Mouse (Mus musculus) gastrocnemius, postnatal 14 days (tissue): ENCODE results near the gene Pafah1b2. TPM values are rescaled to one million over a fixed set of nuclear protein-coding genes. Genes with fewer than 3 reads are reported as not detected.

ENCODE experiments used
- DNase-seq: peaks from one replicate; pipeline ENCODE4 v3.0.0; 2021; ENCODE audit warnings: mixed read lengths
- intact Hi-C: fragments of 180-260 bp; cut with DNase I; formaldehyde crosslinking; loops from one replicate; pipeline ENCODE4 v1.15.1; 2025; ENCODE audit warnings: low total_unique reads
- total RNA-seq, 2 experiments: library from RNA; stranded (reverse); gene quantifications; 2 replicates each; pipeline ENCODE4 v1.2.3; 2021

The Pafah1b2 gene
- total RNA-seq, 2 experiments from 2014 or later, result 45.7 to 51.0 TPM

DNA sequence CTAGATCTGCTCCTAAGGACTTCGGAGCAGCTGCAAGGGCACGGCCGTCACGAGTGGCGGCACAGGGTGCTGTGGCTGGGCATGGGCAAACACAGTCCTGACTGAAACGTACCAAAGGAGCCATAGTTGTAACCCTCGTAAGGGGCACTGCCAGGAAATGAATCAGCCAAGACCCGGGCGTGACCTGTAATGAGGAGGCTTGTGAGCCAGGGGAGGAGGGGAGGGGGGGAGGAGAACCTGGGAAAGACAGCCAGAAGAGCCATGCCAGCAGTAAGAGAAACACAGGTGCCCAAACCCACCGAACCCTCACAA, 65.7 kb downstream of the Pafah1b2 start:
- no peak for DNase-seq
- intact Hi-C loops, result no loop called here

DNA sequence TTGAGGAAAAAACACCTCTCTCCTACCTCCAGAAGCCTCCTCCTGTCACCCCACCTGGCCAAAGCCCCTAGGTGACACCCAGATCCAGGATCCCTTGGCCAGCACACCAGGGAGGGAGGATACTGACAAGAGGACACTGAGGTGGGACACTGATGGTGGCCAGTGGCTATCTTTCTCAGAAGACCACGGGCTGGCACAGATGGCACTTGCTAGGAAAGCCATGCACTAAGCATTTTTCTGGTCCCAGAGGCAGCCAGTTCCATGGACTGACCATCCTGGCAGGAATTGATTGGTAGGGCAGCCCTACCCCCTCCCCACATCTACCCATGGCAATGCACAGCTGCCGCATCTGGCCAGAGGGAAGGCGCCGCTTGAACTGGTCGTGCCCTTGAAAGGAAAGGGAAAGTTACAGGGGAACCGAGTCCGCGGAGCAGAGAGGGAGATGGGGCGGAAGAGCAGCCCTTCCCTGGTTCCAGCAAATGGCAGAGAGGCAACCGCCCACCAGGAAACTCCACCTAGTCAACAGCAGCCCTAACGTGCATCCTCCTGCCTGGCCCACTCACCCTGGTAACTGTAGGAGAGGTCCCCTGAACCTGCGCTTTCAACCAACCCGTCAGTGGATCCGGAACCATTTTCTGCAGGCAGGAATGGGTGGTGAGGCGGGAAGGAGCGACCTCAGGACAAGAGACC, 66.2 kb downstream of the Pafah1b2 start:
- intact Hi-C loops, result no loop called here
- DNase-seq, result no peak

DNA sequence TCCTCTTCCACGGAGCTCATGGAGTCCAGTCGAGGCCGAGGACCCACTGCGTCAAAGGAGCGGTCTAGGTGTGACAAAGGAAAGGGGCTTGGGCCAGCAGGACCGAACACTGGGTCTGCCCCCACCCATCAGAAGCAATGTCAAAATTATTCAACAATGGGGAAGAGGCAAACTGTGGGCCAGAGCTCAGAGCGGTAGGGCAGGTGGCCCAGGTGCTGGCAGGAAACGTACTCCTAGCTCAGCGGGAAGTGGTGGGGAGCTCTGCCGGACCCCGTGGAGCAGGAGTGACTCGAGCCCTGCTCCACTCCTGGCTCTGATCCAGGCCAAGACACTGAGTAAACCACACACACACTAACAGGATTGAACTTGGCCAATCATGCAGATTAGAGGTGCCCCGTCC, 66.8 kb downstream of the Pafah1b2 start:
- intact Hi-C loops, result no loop called here
- no peak for DNase-seq

DNA sequence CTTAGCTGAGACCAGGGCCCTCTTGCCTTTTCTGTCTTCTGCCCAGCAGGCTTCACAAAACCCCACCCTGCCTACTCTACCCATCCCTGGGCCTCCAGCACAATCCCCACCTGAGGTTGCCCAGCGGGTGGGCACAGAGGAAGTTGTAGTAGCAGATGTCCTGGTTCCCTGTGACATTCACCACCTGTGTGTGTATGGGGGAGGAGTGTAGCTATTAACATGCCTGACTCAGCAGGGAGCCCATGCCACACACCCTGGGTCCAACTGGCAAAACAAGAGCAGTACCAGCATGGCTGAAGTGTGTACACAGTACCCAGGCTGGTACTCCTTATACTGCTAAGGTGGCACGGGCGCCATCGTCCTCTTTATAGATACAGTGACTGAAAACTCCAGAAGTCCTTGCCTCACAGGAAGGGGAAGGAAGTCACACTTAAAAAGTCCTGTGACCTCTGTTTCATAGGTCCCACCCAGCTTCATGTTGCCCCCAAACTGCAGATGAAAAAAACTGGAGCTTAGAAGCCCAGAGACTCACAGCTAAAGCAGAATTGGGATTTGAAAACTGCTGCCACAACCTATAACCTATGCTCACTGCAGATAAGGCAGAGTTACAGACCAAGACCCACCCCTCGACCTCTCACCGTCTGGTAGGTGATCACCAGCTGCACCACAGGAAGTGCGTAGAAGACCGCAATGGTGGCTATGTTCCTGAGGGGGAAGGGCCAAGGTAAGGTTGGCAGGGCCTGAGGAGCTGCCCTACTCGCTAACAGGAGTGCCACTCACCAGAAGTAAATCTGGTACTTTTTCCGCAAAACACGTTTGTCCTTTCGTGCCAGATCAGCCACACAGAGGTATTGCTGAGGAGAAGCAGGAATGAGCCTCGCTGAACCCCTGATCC, 67.7 kb downstream of the Pafah1b2 start:
- intact Hi-C loops, result no loop called here

DNA sequence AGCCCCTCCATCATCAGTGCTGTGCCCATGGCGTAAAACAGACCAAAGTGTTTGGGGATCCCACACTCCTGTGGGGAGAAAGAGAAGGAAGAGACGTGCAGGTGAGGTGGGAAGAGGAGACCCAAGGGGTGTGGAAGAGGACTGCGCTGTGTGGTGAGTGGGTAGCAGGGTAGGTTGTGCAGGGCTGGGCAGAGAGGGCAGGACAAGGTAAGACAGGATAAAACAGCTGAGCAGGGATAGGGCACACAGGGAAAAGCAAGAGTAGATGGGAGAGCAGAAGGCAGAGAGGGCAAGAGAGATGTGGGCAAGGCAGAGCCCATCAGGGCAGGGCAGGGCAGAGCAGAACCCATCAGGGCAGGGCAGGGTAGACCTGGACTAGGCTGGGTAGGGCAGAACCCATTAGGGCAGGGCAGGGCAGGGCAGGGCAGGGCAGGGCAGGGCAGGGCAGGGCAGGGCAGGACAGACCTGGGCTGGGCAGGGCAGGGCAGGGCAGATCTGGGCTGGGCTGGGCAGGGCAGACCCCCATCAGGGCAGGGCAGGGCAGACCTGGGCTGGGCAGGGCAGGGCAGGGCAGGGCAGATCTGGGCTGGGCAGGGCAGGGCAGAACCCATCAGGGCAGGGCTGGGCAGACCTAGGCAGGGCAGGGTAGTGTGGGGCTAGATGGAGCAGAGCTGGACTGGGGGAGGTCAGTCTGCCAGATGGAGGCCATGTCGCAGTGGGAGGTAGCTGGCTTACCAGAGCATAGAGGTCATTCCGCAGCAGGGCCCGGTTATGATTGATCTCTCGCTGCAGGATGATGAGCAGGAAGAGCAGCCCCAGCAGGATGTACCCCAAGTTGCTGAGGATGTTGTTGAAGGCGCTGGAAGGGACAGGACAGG, 68.6 kb downstream of the Pafah1b2 start:
- no peak for DNase-seq

More for the DNA sequence above, 67.7 kb downstream of the Pafah1b2 start:
- DNase-seq, result no peak

DNA sequence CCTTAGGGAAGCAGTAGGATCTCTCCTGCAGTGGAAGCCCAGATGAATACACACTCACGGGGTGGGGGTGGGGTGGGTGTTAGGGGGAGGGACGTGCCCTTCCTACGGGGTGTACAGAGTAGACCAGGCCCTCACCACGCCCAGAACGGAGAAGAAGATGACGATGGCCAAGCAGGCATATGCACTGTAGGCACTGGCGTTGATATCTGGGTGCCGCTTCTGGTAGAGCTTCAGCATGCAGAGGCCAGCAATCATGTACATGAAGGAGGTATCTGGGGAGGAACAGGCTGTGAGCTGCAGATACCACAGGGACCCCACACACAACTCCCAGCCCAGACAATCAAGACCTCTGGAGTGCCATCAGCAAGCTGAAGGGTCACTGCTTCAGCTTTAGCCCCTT, 69.6 kb downstream of the Pafah1b2 start:
- intact Hi-C loops, result no loop called here
- no peak for DNase-seq

More for the DNA sequence above, 68.6 kb downstream of the Pafah1b2 start:
- intact Hi-C loops, result no loop called here

DNA sequence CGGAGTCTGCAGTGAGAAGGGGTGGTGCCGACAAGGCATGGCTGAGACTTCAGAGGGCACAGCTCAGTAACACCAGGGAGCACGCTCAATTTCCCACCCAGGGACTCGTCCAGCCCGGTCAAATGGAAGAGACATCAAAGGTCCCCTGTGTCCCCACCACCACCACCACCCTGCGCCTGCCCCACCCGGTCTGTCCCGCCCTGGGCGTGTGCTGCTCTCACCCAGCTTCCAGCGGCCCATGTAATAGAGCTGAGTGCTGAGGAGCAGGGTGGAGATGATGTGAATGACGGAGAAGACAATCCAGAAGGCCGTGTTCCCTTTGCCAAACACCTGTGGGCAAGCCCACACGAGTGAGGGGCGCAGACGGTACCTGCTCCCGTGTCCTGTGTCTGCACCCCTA, 70.0 kb downstream of the Pafah1b2 start:
- no peak for DNase-seq
- intact Hi-C loops, result no loop called here

DNA sequence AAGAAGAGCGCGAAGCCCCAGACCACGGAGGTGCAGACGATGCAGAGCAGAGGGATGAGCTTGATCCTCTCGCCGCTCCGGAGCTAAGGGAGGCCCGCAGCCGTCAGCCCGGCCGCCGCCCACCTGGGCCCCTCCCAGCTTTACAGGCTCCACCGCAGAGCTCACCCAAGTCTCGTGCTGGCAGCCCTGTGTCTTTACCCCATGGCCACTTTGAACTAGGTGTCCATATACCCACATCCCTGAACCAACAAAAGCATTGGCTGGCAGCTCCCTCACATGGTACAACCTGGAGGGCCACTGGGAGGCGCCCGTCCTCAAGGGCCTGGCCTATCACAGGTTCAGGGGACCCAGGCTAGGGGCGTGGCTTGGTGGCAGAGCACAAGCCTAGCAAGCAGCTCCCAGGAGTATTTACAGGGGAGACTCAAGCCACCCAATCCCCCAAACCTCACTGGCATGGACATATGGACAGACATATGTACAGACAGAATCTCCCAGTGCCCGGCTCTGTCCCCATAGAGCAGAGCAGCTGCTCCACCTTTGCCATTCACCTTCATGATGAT, 71.1 kb downstream of the Pafah1b2 start:
- intact Hi-C loops, result no loop called here
- DNase-seq, result no peak

DNA sequence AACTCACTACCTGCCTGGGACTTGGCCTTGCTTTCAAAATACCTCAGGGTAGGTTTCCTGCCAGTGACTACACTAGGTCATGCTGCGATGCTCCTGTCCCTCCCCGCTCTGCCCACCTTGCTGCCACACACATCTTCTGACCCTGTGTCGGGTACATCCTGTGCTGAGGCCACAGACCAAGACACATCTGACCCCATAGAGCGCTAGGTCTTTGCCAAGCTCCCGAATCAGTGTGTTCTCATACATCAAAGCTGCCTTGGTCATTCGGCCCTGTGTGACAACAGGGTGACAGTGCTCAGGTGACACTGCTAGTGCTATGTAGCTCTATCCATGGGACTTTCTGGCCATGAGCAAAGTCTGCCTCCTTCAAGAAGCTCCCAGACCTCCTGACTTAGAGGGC, 72.7 kb downstream of the Pafah1b2 start:
- intact Hi-C loops, result no loop called here
- DNase-seq, result no peak

DNA sequence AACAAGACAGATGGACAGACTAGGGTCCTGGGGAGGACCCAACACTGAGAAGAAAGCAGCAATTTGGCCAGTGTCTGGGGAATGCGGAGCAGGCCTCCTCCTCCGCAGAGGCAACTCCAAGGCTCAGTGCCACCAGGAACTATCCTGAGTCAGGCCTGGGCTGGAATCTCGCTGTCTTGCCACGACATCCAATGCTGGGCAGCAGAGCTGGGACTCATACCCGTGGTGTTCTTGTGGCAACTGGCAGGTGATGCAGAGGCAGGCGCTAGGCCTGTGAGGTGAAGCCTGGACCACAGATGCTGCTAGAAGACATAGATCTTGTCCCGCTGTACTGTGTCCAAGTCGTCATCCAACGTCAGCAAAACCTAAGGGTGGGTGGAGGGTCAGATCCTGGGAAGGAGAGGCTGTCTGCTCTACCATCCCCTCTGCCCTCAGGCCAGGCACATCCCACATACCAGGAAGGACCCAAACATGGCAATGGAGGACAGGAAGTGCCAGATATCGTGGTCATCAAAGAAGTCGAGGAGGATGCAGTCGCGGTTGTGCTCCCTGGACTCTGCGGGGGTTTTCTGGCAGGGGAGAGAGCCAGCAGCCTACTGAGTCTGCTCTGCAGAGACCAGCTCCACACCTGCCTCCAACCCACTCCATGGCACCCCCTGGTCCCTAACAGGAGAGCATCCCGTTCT, 73.4 kb downstream of the Pafah1b2 start:
- no peak for DNase-seq
- intact Hi-C loops, result no loop called here

DNA sequence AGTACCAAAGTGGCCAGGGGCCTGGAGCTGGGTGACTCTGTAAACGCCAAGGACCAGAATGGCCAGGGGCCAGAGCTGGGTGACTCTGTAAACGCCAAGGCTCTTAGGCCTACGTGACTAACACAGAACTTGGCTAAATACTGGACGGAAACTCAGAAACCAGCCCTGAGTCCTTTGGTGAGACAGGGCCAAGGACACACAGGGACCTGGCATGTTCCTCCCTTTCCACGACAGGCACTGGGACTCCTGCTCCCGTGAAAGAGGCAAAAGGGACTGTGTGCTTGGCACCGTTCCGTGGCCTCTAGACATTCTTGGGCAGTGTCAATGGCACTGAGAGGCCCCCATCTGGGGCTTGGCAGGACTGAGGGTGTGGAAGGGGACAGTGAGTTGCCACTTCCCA, 74.4 kb downstream of the Pafah1b2 start:
- intact Hi-C loops, result no loop called here
- no peak for DNase-seq

DNA sequence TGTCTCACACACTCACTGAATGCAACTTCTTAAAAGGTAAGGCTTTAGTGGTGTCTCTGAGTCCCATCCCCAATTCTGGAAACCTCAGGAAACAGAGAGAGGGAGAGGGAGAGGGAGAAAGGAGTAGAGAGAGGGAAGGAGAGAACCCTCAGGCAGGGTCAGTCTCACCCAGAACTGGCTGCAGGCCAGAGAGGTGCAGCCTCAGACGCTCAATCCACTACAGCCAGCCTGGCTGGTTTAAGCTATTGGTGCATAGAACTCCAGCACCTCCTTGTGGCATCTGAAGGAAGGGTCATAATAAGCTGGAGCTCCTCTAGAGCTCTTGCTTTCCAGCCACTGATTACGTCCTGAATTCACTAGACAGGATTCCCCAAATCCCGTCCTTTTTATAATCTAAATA, 75.6 kb downstream of the Pafah1b2 start:
- intact Hi-C loops, result loop anchor here (2.0 kb wide), 1 partner anchor 24 kb away; no protein-coding TSS in a partner anchor

DNA sequence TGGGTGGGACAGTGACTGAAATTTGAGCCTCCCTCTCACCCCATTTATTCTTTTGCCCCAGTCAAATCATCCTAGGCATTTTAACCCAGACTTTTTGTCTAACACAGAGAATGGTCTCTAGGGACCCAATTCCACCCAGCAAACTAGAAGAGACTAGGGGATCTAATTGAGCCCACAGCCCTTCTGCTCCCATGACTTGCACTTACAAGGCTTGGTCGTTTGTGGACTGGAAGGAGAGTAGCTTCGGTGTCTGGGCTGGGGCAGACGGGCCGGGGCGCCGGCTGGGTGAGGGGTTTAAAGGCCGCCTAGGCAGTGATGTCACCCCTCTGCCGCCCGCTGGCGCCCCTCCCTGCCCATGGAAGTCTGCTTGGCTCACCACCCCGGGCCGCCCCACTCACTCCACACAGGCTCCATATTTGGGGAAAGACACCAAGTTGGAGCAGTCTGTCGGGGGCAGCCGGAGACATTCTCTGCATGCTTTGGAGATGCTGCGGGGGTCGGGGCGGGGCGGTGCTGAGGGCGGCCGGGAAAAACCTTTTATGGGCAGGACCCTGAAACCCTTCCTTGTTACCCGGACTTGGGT, 76.8 kb downstream of the Pafah1b2 start, which contains the start of gene Tagln:
Gene Tagln (minus strand): TSS at position 431 of the 583 bp plus-strand sequence.
- intact Hi-C loops, result loop anchor here (2.0 kb wide), 1 partner anchor 23 kb away; no protein-coding TSS in a partner anchor
- DNase-seq, result no peak

More for the DNA sequence above, 75.6 kb downstream of the Pafah1b2 start:
- DNase-seq, result peak; percentile 66

DNA sequence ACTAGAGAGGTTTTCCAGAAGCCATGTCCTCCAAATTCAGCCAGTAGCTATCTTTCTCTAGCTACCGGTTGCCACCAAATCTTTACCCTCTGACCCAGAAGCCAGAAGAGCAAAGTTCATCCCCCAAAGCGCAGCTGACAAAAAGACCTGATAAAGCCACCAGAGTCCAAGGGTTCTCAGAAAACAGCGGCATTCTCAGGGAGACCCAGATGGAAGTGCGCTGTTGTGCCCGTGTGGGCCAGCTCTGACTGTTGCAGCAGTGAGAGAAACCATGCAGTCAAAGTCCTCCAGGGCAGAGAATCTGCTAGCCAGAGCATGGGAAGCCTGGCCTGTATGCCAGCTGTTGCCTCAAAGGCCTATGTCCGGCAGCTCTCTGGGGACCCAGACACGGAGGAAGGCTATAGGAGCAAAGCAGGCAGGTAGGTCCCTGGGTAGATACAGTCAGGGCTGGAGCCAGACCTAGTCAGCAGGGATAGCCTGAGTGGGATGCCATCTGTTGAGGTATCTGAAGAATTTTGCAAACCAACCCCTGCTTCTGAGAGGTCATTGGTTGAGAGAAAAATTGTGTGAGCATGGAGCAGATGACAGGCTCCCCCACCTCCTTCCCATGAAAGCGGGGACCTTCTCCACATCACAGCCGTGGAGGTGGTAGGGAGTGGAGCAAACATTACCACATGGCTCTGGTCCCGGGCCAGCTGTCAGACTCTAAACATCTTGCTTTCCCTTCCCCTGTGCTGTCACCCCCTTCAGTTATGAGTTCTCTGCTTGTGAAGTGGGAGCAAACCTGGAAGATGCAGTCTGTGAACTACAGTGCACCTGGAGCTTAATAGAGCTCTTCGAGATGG, 79.7 kb downstream of the Pafah1b2 start:
- no peak for DNase-seq

DNA sequence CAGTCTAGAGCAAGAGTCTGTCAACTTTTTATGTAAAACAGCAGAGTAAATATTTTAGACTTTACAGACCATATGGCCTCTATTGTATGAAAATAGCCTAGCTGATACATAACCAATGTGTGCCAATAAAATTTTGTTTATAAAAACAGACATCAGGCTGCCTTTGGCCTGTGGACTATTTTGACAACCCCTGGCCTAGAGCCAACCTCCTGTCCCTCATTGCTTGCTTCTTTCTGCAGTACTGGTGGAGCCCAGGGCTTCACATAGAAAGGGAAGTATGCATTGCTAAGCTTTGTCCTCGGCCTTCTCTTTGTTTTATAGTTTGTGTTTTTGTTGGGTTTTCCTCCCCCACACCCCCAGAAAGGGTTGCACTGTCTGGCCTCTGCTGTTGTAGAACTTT, 80.5 kb downstream of the Pafah1b2 start:
- no peak for DNase-seq
- intact Hi-C loops, result no loop called here

More for the DNA sequence above, 79.7 kb downstream of the Pafah1b2 start:
- intact Hi-C loops, result no loop called here

DNA sequence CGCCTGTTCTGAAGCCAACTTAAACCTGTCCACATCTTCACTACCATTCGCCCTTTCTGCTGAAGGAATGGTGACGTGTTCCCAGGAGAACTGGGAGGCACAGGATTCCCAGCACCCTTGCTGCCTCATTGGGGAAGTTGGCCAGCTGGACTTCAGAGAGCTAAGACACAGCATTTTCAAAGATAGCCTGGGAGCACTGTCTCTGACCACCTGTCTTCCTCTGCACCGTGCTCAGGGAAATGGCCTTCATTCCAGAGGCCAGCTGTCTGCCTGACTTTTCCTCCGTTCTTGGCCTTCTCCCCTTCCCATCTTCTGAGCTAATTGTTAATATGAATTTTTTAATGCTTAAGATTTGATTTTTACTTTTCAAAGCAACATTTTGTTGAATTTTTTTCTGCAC, 83.2 kb downstream of the Pafah1b2 start:
- intact Hi-C loops, result no loop called here
- DNase-seq, result no peak

DNA sequence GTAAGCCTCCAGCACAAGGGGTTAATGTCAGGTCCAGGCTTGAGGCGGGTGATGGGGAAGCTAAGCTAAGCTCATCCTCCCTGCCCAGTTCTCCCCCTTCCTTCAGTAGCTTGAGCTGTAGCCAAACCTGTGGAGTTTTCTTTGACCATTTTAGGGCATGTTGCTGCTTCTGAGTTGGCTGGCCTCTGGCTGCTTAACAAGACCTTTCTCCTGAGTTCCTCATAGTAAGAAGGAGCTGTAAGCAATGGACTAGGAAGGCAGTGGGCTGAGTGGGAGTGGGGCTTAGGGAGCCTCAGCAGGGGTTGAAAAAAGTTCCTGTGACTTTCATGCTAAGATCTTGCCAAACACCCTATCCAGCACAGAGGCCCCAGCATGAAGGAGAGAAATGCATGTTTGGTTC, 92.6 kb downstream of the Pafah1b2 start:
- no peak for DNase-seq
- intact Hi-C loops, result no loop called here
